Mouse (Mus musculus): ENCODE data around the gene Tmsb15a. TPM values are rescaled to one million over a fixed set of nuclear protein-coding genes. Genes with fewer than 3 reads are reported as not detected.

The Tmsb15a gene
- total and polyA plus RNA-seq, 3 experiments: not detected

- Histone ChIP-seq H3K27ac (ENCODE audit: insufficient read depth, low read depth) (peak overlapping the region; percentile 11; the same call in 1 of the 2 replicates), H3K4me2 (ENCODE audit: insufficient read depth, low read depth, poor library complexity, severe bottlenecking) (0 out of 2 replicates have a peak overlapping the region, but pooled peaks have one; percentile 29), H3K9me3 (replicated peaks; ENCODE audit: low read length) (no peaks in the 10 kb centered on the region), H3K79me2 (replicated peaks; ENCODE audit: control insufficient read depth, extremely low read depth, insufficient read depth, poor library complexity, severe bottlenecking) (peaks cover 13% of the 10 kb centered on the region), H3K4me3 (replicated peaks in 1 of 3; ENCODE audit: low read depth in 2 of 3, low read length in 2 of 3, poor library complexity in 1 of 3) (no peak overlapping the region), H3K36me3 (replicated peaks in 1 of 2; ENCODE audit: control insufficient read depth in 1 of 2, insufficient read depth in 1 of 2, low read length in 1 of 2) (no peaks in the 10 kb centered on the region), H3K27me3 (replicated peaks) (no peaks in the 10 kb centered on the region), H3K9ac (ENCODE audit: insufficient read depth, low read depth) (no peak overlapping the region), H3K4me1 (ENCODE audit: control insufficient read depth in 1 of 2, insufficient read depth in 2 of 2) (peaks cover 0 to 5% of the 10 kb centered on the region in 2 experiments; a peak in 1 of 4 replicates)
- in situ Hi-C loops (cut with MboI; ENCODE audit: low pct_ligation_motif_present, low pct_unique_long_range_greater_than_20kb, low sequenced_read_pairs): no loop called here
- no peak for TF ChIP-seq UBTF (IDR thresholded peaks at IDR 0.05; ENCODE audit: low read depth, low read length)
- TF ChIP-seq TBP (conservative IDR thresholded peaks at IDR 0.05; ENCODE audit: low read depth, low read length): peak; percentile 91
- TF ChIP-seq MYC (IDR thresholded peaks at IDR 0.05; ENCODE audit: low read depth, low read length): no peak
- no peak for TF ChIP-seq NELFE (IDR thresholded peaks at IDR 0.05; ENCODE audit: low read depth, low read length)
- no peak for TF ChIP-seq ZMIZ1 (IDR thresholded peaks at IDR 0.05; ENCODE audit: low read depth, low read length)
- no peak for TF ChIP-seq POLR2A (IDR thresholded peaks at IDR 0.05; ENCODE audit: low read depth, low read length)
- TF ChIP-seq CHD2 (IDR thresholded peaks at IDR 0.05; ENCODE audit: low read length): no peak
- DNase-seq (ENCODE audit: extremely low read depth): peak; percentile 10
- dilution Hi-C loops (cut with MboI; ENCODE audit: extremely low pct_ligation_motif_present, extremely low pct_unique_long_range_greater_than_20kb, low sequenced_read_pairs): no loop called here
These were observed 13.9 kb upstream of the Tmsb15a start for GRCm38 (mm10) chrX:135738730-135739520.

- Histone ChIP-seq H3K9ac (ENCODE audit: insufficient read depth, low read depth) (no peak overlapping the region), H3K27ac (ENCODE audit: insufficient read depth, low read depth) (no peak overlapping the region), H3K79me2 (replicated peaks; ENCODE audit: control insufficient read depth, extremely low read depth, insufficient read depth, poor library complexity, severe bottlenecking) (no peaks in the 10 kb centered on the region), H3K4me2 (ENCODE audit: insufficient read depth, low read depth, poor library complexity, severe bottlenecking) (no peak overlapping the region), H3K4me1 (ENCODE audit: control insufficient read depth in 1 of 2, insufficient read depth in 2 of 2) (no peaks in the 10 kb centered on the region), H3K4me3 (replicated peaks in 1 of 3; ENCODE audit: low read depth in 2 of 3, low read length in 2 of 3, poor library complexity in 1 of 3) (no peak overlapping the region), H3K9me3 (replicated peaks; ENCODE audit: low read length) (no peaks in the 10 kb centered on the region), H3K36me3 (replicated peaks in 1 of 2; ENCODE audit: control insufficient read depth in 1 of 2, insufficient read depth in 1 of 2, low read length in 1 of 2) (no peaks in the 10 kb centered on the region), H3K27me3 (replicated peaks) (no peaks in the 10 kb centered on the region)
- TF ChIP-seq E2F4 (IDR thresholded peaks at IDR 0.05; ENCODE audit: insufficient replicate concordance, low read depth, low read length): no peak
- TF ChIP-seq CTCF (conservative IDR thresholded peaks at IDR 0.05 in 1 of 2, IDR thresholded peaks at IDR 0.05 in 1 of 2; ENCODE audit: low read depth in 2 of 2, low read length in 2 of 2): no peak
- TF ChIP-seq ETS1 (conservative IDR thresholded peaks at IDR 0.05; ENCODE audit: low read depth, low read length): no peak
- TF ChIP-seq TCF12 (IDR thresholded peaks at IDR 0.05; ENCODE audit: low read depth, low read length): no peak
- TF ChIP-seq MAX (IDR thresholded peaks at IDR 0.05; ENCODE audit: low read length): no peak
- TF ChIP-seq RCOR1 (conservative IDR thresholded peaks at IDR 0.05; ENCODE audit: low read depth, low read length): no peak
- TF ChIP-seq CHD2 (IDR thresholded peaks at IDR 0.05; ENCODE audit: low read length): no peak
- TF ChIP-seq MAZ (IDR thresholded peaks at IDR 0.05; ENCODE audit: low read depth, low read length): no peak
- no peak for TF ChIP-seq ZC3H11A (IDR thresholded peaks at IDR 0.05; ENCODE audit: low read depth, low read length)
- TF ChIP-seq KAT2A (IDR thresholded peaks at IDR 0.05; ENCODE audit: insufficient replicate concordance, low read length): no peak
- TF ChIP-seq USF1 (IDR thresholded peaks at IDR 0.05; ENCODE audit: low read depth, low read length): no peak
- TF ChIP-seq SIN3A (IDR thresholded peaks at IDR 0.05; ENCODE audit: low read length): no peak
- TF ChIP-seq CHD1 (IDR thresholded peaks at IDR 0.05; ENCODE audit: low read depth, low read length): no peak
- no peak for TF ChIP-seq GABPA (IDR thresholded peaks at IDR 0.05; ENCODE audit: insufficient replicate concordance, low read depth, low read length)
- TF ChIP-seq MXI1 (IDR thresholded peaks at IDR 0.05; ENCODE audit: low read depth, low read length): no peak
- in situ Hi-C loops (cut with MboI; ENCODE audit: low pct_ligation_motif_present, low pct_unique_long_range_greater_than_20kb, low sequenced_read_pairs) (no loop called here), dilution Hi-C loops (cut with MboI; ENCODE audit: extremely low pct_ligation_motif_present, extremely low pct_unique_long_range_greater_than_20kb, low sequenced_read_pairs) (no loop called here)
- no peak for DNase-seq (ENCODE audit: extremely low read depth)
These were observed 12.2 kb downstream of the Tmsb15a start for GRCm38 (mm10) chrX:135712845-135713244.

Measured in CH12.LX (cell line).